In the genomic region with DNA sequence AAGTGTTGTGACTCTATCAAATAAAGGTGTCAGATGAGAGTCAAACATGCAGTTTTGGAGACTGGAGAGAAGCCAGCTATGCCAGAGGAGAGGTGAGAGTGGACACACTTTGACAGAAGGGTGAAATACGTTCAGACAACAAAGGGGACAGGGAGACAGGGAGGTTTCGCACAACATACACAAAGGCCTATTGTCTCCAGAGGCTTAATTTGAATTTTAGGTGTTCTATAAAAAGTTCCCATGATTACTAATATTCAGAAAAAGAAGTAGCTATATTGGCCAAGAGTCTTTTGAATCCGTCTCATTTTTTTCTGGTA, we compare ENCODE assay signal across 11 mouse cellular contexts.
DNase-seq lines count a peak whose midpoint lies in the region; ATAC-seq and TF ChIP-seq lines count a peak whose summit lies in the region.
"Had no signal": no experiment of that assay in that cellular context is flagged by ENCODE, and none has a peak within 500 bp of the region (broad histone marks: within the 10 kb centered on the region; RNA-seq: fewer than 3 reads in every experiment).

No protein-coding gene starts in this region.

- peak; percentile 59 for ATAC-seq in forebrain, embryonic 11.5 days (replicated peaks; ENCODE audit: low FRiP score)
- no peak for ATAC-seq in hindbrain, postnatal 0 days
- no peak for ATAC-seq in stomach, embryonic 14.5 days (ENCODE audit: insufficient number of reproducible peaks, insufficient read depth, low FRiP score, low read depth)
- ATAC-seq in erythroid progenitor cell, adult 5-6 weeks (replicated peaks; ENCODE audit: low FRiP score, poor library complexity, severe bottlenecking), result no peak
- ATAC-seq: Patski had no signal

- H3K9ac ChIP-seq in forebrain, embryonic 11.5 days (ENCODE audit: low read length), result no peak overlapping the region
- peak overlapping the region; percentile 53 for H3K9ac ChIP-seq in hindbrain, postnatal 0 days (replicated peaks; ENCODE audit: low read length)
- no peak overlapping the region for H3K9ac ChIP-seq in stomach, embryonic 14.5 days (replicated peaks; ENCODE audit: low read depth, low read length)
- H3K9ac ChIP-seq: liver, embryonic 15.5 days had no signal

- 7% methylated on average over 3 of the region's 3 CpGs for WGBS in forebrain, embryonic 11.5 days
- 20% methylated on average over 3 of the region's 3 CpGs for WGBS in hindbrain, postnatal 0 days
- 46% methylated on average over 3 of the region's 3 CpGs for WGBS in stomach, embryonic 14.5 days

- no peaks in the 10 kb centered on the region for H3K9me3 ChIP-seq in forebrain, embryonic 11.5 days (ENCODE audit: control insufficient read depth, low read length)
- no peaks in the 10 kb centered on the region for H3K9me3 ChIP-seq in hindbrain, postnatal 0 days (ENCODE audit: low read length)
- H3K9me3 ChIP-seq in stomach, embryonic 14.5 days (ENCODE audit: control insufficient read depth, low read depth, low read length), result no peaks in the 10 kb centered on the region
- H3K9me3 ChIP-seq: liver, embryonic 15.5 days had no signal

- H3K4me2 ChIP-seq in forebrain, embryonic 11.5 days (ENCODE audit: low read depth, low read length, severe bottlenecking), result peak overlapping the region; percentile 48
- H3K4me2 ChIP-seq in hindbrain, postnatal 0 days (ENCODE audit: low read depth, low read length), result peak overlapping the region; percentile 59
- peak overlapping the region; percentile 45 for H3K4me2 ChIP-seq in stomach, embryonic 14.5 days (replicated peaks; ENCODE audit: low read depth, low read length)
- H3K4me2 ChIP-seq: liver, embryonic 15.5 days had no signal

- no peaks in the 10 kb centered on the region for H3K27me3 ChIP-seq in forebrain, embryonic 11.5 days (ENCODE audit: control insufficient read depth, insufficient read depth, low read length)
- H3K27me3 ChIP-seq in hindbrain, postnatal 0 days (ENCODE audit: insufficient read depth, low read length), result no peaks in the 10 kb centered on the region
- no peaks in the 10 kb centered on the region for H3K27me3 ChIP-seq in stomach, embryonic 14.5 days (ENCODE audit: control insufficient read depth, insufficient read depth, low read length)
- H3K27me3 ChIP-seq: liver, embryonic 15.5 days; Patski had no signal

- peak overlapping the region; percentile 62 for H3K4me3 ChIP-seq in layer of hippocampus, adult 2 months
- H3K4me3 ChIP-seq in forebrain, embryonic 11.5 days (ENCODE audit: low read depth, low read length), result no peak overlapping the region
- H3K4me3 ChIP-seq in hindbrain, postnatal 0 days (ENCODE audit: low read length), result peak overlapping the region; percentile 39
- no peak overlapping the region for H3K4me3 ChIP-seq in stomach, embryonic 14.5 days (ENCODE audit: low read depth, low read length)
- H3K4me3 ChIP-seq: liver, embryonic 15.5 days had no signal

- intact Hi-C loops in left cerebral cortex, postnatal 14 days (cut with DNase I), result no loop called here

- DNase-seq in layer of hippocampus, adult 2 months (ENCODE audit: low spot score in 2 of 2), result no peak
- no peak for DNase-seq in layer of hippocampus, adult 18-20 months (ENCODE audit: low spot score in 2 of 2)
- DNase-seq in forebrain, embryonic 11.5 days (ENCODE audit: low spot score), result no peak
- DNase-seq in hindbrain, postnatal 0 days (ENCODE audit: low spot score), result no peak
- DNase-seq in left cerebral cortex, postnatal 14 days (ENCODE audit: low spot score in 2 of 2), result no peak
- DNase-seq: kidney, adult 8-10 months; thymus, postnatal 25 days had no signal

- no peaks in the 10 kb centered on the region for H3K36me3 ChIP-seq in forebrain, embryonic 11.5 days (ENCODE audit: control insufficient read depth, insufficient read depth, low read length)
- no peaks in the 10 kb centered on the region for H3K36me3 ChIP-seq in hindbrain, postnatal 0 days (ENCODE audit: insufficient read depth, low read length)
- H3K36me3 ChIP-seq in stomach, embryonic 14.5 days (ENCODE audit: control insufficient read depth, insufficient read depth, low read length), result no peaks in the 10 kb centered on the region
- H3K36me3 ChIP-seq: liver, embryonic 15.5 days had no signal

- no peak for TF ChIP-seq CTCF in layer of hippocampus, adult 2 months (conservative IDR thresholded peaks at IDR 0.05)
- no peak for TF ChIP-seq CTCF in hindbrain, postnatal 0 days (IDR thresholded peaks at IDR 0.05; ENCODE audit: low read depth)

- peak overlapping the region; percentile 78 for H3K27ac ChIP-seq in layer of hippocampus, adult 2 months
- peak overlapping the region; percentile 67; the same call in 1 of the 2 replicates for H3K27ac ChIP-seq in forebrain, embryonic 11.5 days (ENCODE audit: low read depth, low read length)
- H3K27ac ChIP-seq in hindbrain, postnatal 0 days, result peak overlapping the region; percentile 74; the same call in 1 of the 2 replicates
- no peak overlapping the region for H3K27ac ChIP-seq in stomach, embryonic 14.5 days (ENCODE audit: low read length)
- H3K27ac ChIP-seq: liver, embryonic 15.5 days had no signal

- H3K4me1 ChIP-seq in forebrain, embryonic 11.5 days (replicated peaks; ENCODE audit: control insufficient read depth, insufficient read depth, low read length), result peaks cover 18% of the 10 kb centered on the region
- H3K4me1 ChIP-seq in hindbrain, postnatal 0 days (ENCODE audit: insufficient read depth, low read length), result no peaks in the 10 kb centered on the region; the same call in 1 of the 2 replicates
- H3K4me1 ChIP-seq in stomach, embryonic 14.5 days (ENCODE audit: control insufficient read depth, insufficient read depth, low read length), result peaks cover 14% of the 10 kb centered on the region
- H3K4me1 ChIP-seq: liver, embryonic 15.5 days had no signal

Comparison
In these comparisons a context has a peak if more than half of its experiments do, and no peak if none do; other contexts are left out.
1. H3K4me3 ChIP-seq: peak in layer of hippocampus, adult 2 months (single experiment) and hindbrain, postnatal 0 days (single experiment); none in forebrain, embryonic 11.5 days (single experiment) and stomach, embryonic 14.5 days (single experiment).
2. Peak in every context shown above with its lines, with median percentiles within 50 percentile points of each other: H3K4me2 ChIP-seq.